Mouse (Mus musculus) ovary, adult 18-20 months (tissue): ENCODE data around the gene Med26.
A peak's percentile ranks its signal among the peaks of the same experiment; 100 is the strongest.

ENCODE experiments used
- DNase-seq: peaks from one replicate; pipeline ENCODE4 v3.0.0; 2022; ENCODE audit warnings: low spot score, mixed read lengths

The Med26 gene

DNA sequence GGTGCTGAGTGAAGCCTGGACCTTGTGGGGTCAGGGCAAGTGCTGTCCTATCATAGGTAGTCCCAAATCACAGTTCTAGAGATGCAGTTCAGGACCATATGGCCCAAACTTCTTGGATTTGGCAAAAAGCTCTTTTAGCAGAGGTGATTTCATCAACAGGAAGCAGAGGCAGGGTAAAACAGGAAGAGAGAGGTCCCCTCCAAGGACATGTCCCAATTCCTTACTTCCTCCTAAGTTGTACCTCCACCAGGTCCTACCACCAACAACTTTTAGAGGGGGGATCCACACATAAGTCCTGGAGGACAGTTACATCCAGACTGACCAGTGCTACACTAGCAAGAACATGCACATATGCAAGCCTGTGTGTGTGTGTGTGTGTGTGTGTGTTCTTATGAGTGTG lies 61.1 kb downstream of the Med26 start:
- DNase-seq: no peak

DNA sequence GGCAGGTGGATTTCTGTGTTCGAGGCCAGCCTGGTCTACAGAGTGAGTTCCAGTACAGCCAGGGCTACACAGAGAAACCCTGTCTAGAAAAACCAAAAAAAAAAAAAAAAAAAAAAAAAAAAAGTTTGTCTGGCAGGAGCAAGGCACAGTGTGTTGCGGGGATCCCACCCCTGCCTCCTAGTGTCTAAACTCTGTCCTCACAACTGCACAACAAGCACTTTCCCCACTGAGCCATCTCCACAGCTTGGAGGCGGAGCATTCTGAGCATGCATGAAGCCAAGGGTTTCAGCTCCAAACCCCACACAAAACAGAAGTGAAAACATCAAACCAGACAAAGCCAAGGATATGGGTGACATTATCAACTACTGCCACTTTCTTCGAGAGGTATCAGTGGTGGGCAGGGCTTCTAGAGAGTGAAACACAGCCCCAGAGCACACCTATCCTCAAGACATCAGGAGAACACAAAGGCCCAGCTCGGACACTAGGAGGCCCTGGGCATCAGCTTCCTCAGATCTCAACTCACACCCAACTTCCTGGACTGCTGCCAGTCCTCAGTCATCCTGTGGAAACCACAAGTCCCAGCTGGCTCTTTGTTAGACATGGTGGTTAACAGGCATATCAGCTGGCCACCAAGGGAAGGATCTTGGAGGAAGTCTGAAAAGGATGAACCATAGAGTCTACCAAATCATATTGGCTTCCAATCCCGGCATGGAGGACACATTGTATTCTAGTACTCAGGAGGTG lies 62.4 kb downstream of the Med26 start:
- DNase-seq: no peak

DNA sequence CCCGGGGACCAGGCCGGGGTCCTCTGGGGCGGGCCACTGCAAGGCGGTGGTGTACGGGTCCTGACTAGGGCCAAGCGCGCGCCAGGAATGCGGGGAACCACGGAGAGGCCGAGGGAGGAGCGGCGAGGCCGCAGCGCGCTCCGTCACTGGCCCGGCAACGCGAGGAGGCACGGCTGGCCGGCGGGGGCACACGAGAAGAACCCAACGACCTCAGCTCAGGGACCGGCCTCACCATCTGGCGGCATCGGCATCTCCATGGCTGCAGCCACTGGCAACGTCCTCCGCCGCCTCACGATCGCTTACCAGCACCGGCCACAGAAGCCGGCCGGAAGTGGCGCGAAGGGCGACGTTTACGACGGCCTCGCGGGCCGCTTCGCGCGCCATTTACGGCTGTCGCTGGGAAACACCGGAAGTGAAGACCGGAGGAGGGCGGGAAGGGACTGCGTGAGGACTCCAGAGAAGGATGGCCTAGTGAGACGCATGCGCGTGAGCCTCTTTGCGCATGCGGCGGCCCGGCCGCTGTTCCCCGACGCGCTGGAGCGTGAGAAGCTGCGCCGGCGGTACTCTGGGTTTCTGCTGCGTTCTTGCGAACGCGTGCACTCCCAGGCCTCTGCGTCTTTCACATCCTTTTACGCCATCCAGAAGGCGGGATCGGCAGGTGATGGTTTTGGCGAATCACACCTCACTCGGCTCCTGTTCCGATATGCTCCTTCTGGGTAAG lies 73.1 kb downstream of the Med26 start, which contains the start of gene Cherp:
Gene Cherp (minus strand): TSS at position 401 of the 721 bp plus-strand sequence.
- peak; percentile 98 for DNase-seq

DNA sequence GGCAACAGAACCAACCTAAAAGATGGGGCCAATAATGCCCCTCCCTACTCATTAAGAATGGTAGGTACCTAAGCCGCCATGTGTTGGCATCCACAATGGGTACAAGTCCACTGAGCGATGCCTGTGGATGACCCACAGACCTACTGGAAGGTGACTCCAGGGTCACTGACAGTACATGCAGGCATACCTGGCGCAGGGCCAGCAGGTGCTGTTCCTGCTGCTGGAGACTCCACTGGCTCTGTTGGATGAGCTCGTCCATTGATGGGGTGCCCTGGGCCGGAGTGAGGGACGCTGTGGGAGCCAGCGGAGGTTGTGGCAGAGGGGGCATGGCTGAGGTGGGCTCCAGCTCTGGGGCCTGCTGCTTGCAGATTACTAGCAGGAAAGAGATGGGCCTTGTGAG lies 77.4 kb downstream of the Med26 start:
- no peak for DNase-seq

DNA sequence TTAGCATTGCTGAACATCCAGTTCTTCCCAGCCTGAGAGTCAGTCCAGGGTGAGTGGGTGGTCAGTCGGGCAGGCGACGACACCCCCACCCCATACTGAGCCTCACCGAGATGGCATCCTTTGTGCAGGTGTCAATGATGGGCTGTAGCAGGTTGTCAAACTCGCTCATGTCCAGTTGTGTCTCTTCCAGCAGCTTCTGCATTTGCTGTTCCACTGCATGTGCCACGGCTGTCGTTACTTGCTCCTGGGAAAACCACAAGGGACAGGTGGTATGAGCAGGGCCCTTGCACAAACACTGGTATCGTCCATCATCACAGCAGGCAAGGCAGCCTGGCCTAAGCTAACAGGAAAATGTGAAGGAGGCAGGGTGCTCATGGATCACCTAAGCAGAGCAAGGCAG lies 78.1 kb downstream of the Med26 start:
- DNase-seq: no peak

DNA sequence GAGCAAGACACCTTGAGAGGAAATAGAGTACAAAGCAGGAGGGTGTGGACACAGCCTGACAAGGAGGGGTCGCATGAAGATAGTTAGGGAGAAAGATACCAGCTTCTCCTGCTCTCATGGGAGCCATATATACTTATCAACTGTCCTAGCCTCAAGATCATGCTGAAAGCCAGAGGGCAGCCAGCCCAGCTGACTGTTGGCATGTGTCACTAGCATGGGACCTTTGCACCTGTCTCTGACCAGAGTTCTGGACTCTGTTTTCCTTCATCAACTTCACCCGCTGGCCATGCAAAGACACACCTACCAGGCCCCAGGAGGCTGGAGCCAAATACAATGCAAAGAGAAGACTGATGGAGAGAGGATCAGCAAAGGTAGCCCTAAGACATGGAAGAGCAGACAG lies 78.8 kb downstream of the Med26 start:
- DNase-seq: no peak

DNA sequence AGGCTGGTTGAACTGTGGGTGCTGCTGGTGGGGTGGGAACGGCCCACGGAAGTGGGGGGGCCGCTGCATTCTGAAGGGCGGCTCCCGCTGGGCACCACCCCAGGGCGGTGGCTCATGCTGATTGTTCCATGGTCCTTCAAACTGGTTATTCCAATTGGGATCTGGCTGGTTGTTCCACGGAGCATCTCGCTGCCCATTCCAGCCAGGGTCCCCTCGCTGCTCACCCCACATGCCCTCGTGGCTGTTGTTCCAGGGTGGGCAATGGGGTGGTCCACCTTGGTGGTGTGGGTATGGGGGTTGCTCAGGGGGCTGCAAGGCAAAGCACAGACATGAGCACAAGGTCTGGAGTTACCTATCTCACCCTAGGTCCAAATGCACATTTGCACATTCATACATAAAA lies 83.9 kb downstream of the Med26 start:
- DNase-seq: no peak

DNA sequence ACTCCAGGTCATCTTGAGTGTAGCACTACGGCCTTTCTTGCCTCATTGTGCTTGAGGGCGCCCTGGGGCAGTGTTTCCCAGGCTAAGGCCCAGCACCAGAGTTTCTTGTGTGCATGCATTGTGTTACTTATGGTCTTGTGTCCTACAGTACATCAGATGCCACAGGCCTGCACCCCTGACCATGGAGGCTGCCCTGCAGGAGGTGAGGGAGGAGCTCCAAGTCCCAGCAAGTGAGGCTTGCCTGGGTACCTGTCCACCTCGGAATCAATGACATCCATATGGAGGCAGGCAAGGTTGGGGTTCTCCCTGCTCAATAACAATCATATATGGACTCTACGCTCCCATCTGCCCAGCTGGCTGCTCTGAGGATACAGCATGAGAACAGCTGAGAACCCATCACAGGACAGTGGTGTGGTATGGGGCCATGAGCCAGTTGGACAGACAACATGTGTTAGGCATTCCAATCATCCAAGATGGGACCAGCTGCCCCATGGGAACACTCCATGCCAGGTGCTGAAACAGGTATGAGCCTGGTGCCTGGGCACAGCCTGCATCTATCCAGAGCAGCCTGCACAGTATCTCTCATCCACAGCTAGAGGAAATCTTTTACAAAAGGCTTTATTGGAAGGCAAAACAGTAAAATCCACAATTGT lies 88.1 kb downstream of the Med26 start:
- DNase-seq: no peak

DNA sequence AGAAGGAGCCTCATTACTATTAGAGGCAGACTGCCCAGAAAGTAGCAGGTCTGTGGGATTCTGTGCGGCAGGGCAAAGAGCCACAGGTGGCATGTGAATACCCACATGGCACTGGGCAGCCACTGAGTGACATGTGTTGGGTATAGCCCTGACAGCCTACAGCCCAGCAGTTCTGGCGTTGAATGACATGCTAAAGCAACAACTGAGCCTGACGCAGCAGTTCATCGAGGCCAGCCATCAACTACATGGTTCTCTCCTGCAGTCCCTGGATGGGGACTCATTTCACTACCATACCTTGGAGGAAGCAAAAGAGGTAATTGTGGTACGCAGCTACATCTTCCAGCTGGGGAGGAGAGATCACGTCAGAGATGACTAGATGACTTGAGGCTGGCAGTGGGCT lies 89.6 kb downstream of the Med26 start:
- no peak for DNase-seq

DNA sequence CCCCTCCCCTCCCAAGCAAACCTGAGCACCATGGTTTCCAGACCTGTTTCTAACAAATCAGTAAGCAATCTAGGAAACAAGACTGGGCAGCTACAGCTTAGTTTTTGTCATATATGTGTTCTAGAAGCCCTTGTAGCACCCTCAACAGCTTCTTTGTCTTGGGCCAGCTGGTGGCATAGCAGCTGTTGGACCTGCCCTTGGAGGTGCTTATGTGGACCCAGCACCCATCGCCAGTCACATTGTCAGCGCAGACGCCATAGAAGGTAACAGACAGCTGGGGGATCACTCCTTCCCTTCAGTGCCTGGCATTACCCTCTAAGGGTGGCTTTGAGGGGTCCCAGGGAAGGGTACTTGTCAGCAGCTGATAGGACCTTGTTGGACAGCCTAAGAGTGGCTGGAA lies 90.3 kb downstream of the Med26 start:
- no peak for DNase-seq

DNA sequence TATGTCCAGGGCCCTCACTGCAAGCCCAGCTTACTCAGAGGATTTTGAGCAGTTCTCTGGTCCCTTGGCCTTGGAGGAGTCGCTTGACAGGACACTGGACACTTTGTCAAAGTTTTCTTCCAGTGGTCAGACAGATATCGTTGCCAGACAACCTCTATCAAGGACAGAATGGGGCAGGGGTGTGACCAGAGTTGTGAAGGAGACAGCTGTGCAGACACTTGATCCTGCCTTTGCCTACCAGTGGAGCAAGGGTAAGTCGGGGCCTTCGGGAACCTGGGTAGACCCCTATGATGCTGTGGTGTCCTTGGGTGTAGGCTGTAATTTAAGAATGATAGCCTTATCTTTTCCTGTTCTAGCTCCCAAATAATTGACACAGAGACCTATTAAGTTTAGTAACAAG lies 92.8 kb downstream of the Med26 start:
- no peak for DNase-seq

DNA sequence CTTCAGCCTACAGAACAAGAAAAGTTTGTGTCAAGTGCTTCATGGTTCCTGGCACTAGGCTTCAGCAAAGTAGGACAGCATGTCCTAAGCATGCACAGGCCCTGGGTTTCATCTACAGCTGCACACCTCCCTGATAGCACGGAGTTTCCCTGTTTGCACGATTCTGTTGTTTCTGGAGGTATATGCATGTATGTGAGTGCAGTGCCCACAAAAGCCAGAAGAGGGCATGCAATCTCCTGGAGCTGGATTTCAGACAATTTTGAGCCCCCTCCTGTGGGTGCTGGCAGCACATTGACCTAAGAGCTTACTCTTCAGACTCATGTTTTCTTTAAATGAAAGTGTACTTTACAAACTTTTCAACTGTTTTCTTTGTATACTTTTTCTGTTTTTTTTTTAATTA lies 94.2 kb downstream of the Med26 start:
- no peak for DNase-seq

DNA sequence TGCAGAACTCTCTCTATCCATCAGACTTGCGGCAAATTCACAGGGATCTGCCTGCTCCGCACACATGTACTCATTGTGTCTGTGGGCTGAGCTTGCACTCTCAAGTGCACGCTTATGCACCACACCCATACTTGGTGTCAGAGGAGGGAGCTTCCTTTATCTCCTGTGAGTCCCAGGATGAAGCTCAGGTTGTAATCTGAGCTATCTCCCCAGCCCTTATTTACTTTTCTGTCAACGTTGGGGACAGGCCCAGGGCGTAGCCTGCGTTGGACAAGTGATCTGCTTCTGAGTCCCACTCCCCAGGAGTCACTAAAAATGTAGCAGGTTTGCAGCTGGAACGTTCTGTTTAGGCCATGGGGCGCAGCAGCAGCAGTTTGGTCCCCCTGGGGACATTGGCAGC lies 96.6 kb downstream of the Med26 start:
- DNase-seq: no peak

DNA sequence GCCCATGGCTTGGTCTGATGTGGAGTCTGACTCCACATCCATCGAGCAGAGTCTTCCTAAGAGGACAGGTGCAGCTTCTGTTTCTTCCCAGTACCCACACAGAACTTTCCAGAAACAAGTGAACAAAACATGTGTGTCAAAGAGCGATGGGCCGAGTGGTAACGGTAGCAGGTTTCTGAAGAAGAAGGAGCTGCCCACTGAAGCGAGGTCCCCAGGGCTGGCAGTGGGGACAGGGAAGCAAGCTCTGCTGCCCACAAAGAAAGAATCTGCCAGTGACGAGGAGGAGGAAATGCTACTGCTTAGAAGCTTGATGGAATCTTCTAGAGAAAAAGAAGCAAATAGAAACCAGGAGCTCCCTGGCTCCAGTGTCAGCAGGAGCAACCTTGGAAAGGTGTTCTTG lies 103.0 kb downstream of the Med26 start:
- no peak for DNase-seq
